Mouse (Mus musculus): ENCODE results near the gene Hes2. TPM values are rescaled to one million over a fixed set of nuclear protein-coding genes. Genes with fewer than 3 reads are reported as not detected.

Hes2 gene
- polyA plus RNA-seq, 1 experiment from 2014 or later = 2.4 TPM

GRCm38 (mm10) chr4:152199617-152200016 is 41.0 kb downstream of the Hes2 start:
- ATAC-seq (ENCODE audit: low FRiP score) = no peak

GRCm38 (mm10) chr4:152201492-152201891 is 42.8 kb downstream of the Hes2 start:
- 76% methylated on average over 6 of the region's 6 CpGs for WGBS
- Histone ChIP-seq H3K27me3 (no peaks in the 10 kb centered on the region), H3K9ac (no peak overlapping the region), H3K4me1 (peaks cover 12% of the 10 kb centered on the region), H3K36me3 (no peaks in the 10 kb centered on the region), H3K4me2 (replicated peaks) (no peak overlapping the region), H3K27ac (no peak overlapping the region), H3K9me3 (replicated peaks) (no peaks in the 10 kb centered on the region), H3K4me3 (no peak overlapping the region)
- ATAC-seq (ENCODE audit: low FRiP score) = no peak

More at GRCm38 (mm10) chr4:152199617-152200016, 41.0 kb downstream of the Hes2 start:
- Histone ChIP-seq H3K9me3 (replicated peaks) (no peaks in the 10 kb centered on the region), H3K4me3 (no peak overlapping the region), H3K27ac (no peak overlapping the region), H3K36me3 (no peaks in the 10 kb centered on the region), H3K27me3 (no peaks in the 10 kb centered on the region), H3K9ac (no peak overlapping the region), H3K4me2 (replicated peaks) (no peak overlapping the region), H3K4me1 (peaks cover 7% of the 10 kb centered on the region)
- WGBS = 71% methylated on average over 1 of the region's 1 CpGs

GRCm38 (mm10) chr4:152202418-152202817 is 43.8 kb downstream of the Hes2 start:
- ATAC-seq (ENCODE audit: low FRiP score) = no peak
- no peaks in the 10 kb centered on the region for H3K27me3 ChIP-seq
- no peak overlapping the region for H3K9ac ChIP-seq
- no peak overlapping the region for H3K27ac ChIP-seq
- peaks cover 15% of the 10 kb centered on the region for H3K4me1 ChIP-seq
- H3K36me3 ChIP-seq = no peaks in the 10 kb centered on the region
- no peaks in the 10 kb centered on the region for H3K9me3 ChIP-seq (replicated peaks)
- no peak overlapping the region for H3K4me3 ChIP-seq
- H3K4me2 ChIP-seq (replicated peaks) = no peak overlapping the region
- WGBS = 67% methylated on average over 1 of the region's 1 CpGs

GRCm38 (mm10) chr4:152202905-152203304 is 44.2 kb downstream of the Hes2 start:
- no peak for ATAC-seq (ENCODE audit: low FRiP score)
- Histone ChIP-seq H3K27ac (no peak overlapping the region), H3K27me3 (no peaks in the 10 kb centered on the region), H3K4me3 (no peak overlapping the region), H3K9me3 (replicated peaks) (no peaks in the 10 kb centered on the region), H3K36me3 (no peaks in the 10 kb centered on the region), H3K9ac (no peak overlapping the region), H3K4me1 (peaks cover 15% of the 10 kb centered on the region), H3K4me2 (replicated peaks) (no peak overlapping the region)
- WGBS = 87% methylated on average over 3 of the region's 3 CpGs

GRCm38 (mm10) chr4:152204663-152205062 is 46.0 kb downstream of the Hes2 start:
- no peak overlapping the region for H3K27ac ChIP-seq
- H3K9ac ChIP-seq = no peak overlapping the region
- no peak for ATAC-seq (ENCODE audit: low FRiP score)
- H3K4me2 ChIP-seq (replicated peaks) = no peak overlapping the region
- 87% methylated on average over 6 of the region's 6 CpGs for WGBS
- peaks cover 15% of the 10 kb centered on the region for H3K4me1 ChIP-seq
- no peaks in the 10 kb centered on the region for H3K36me3 ChIP-seq
- H3K27me3 ChIP-seq = no peaks in the 10 kb centered on the region
- no peak overlapping the region for H3K4me3 ChIP-seq
- no peaks in the 10 kb centered on the region for H3K9me3 ChIP-seq (replicated peaks)

GRCm38 (mm10) chr4:152206199-152206598 is 47.5 kb downstream of the Hes2 start:
- WGBS = 51% methylated on average over 6 of the region's 6 CpGs
- Histone ChIP-seq H3K27ac (no peak overlapping the region), H3K4me3 (no peak overlapping the region), H3K9me3 (replicated peaks) (no peaks in the 10 kb centered on the region), H3K9ac (no peak overlapping the region), H3K27me3 (no peaks in the 10 kb centered on the region), H3K4me2 (replicated peaks) (no peak overlapping the region), H3K36me3 (no peaks in the 10 kb centered on the region), H3K4me1 (peaks cover 15% of the 10 kb centered on the region)
- no peak for ATAC-seq (ENCODE audit: low FRiP score)

GRCm38 (mm10) chr4:152209623-152210022 is 51.0 kb downstream of the Hes2 start:
- ATAC-seq (ENCODE audit: low FRiP score) = no peak
- Histone ChIP-seq H3K4me3 (no peak overlapping the region), H3K27ac (no peak overlapping the region), H3K9ac (no peak overlapping the region), H3K4me1 (0 out of 2 replicates have a peak, but pooled peaks cover 9% of the 10 kb centered on the region), H3K9me3 (replicated peaks) (no peaks in the 10 kb centered on the region), H3K4me2 (replicated peaks) (no peak overlapping the region), H3K36me3 (no peaks in the 10 kb centered on the region), H3K27me3 (peaks cover 14% of the 10 kb centered on the region)
- WGBS = 58% methylated on average over 4 of the region's 4 CpGs

Other genes starting within 250 kb of the Hes2 start
- 82.8 and 83.2 TPM in 2 replicates for gene Dnajc11, start 225.2 kb upstream of the Hes2 start, polyA plus RNA-seq (2016; fragmentation: Nextera tagmentation; extraction: Ambion mirVana)
- gene Thap3, start 169.9 kb upstream of the Hes2 start, polyA plus RNA-seq (2016; fragmentation: Nextera tagmentation; extraction: Ambion mirVana) = 31.7 and 37.0 TPM in 2 replicates
- 29.2 and 29.7 TPM in 2 replicates for gene Phf13, start 162.6 kb upstream of the Hes2 start, polyA plus RNA-seq (2016; fragmentation: Nextera tagmentation; extraction: Ambion mirVana)
- 8.0 and 8.2 TPM in 2 replicates for gene Klhl21, start 150.1 kb upstream of the Hes2 start, polyA plus RNA-seq (2016; fragmentation: Nextera tagmentation; extraction: Ambion mirVana)
- 20.4 and 25.2 TPM in 2 replicates for gene Zbtb48, start 131.2 kb upstream of the Hes2 start, polyA plus RNA-seq (2016; fragmentation: Nextera tagmentation; extraction: Ambion mirVana)
- gene Tas1r1, start 120.3 kb upstream of the Hes2 start, polyA plus RNA-seq (2016; fragmentation: Nextera tagmentation; extraction: Ambion mirVana) = 1.0 and 1.2 TPM in 2 replicates
- gene Nol9, start 119.5 kb upstream of the Hes2 start, polyA plus RNA-seq (2016; fragmentation: Nextera tagmentation; extraction: Ambion mirVana) = 32.6 and 33.9 TPM in 2 replicates
- 11.7 and 12.0 TPM in 2 replicates for gene Plekhg5, start 86.4 kb upstream of the Hes2 start, polyA plus RNA-seq (2016; fragmentation: Nextera tagmentation; extraction: Ambion mirVana)
- gene Tnfrsf25, start 42.9 kb upstream of the Hes2 start, polyA plus RNA-seq (2016; fragmentation: Nextera tagmentation; extraction: Ambion mirVana) = 0.59 and 0.74 TPM in 2 replicates
- 0.82 and 2.3 TPM in 2 replicates for gene Espn, start 6.5 kb upstream of the Hes2 start, polyA plus RNA-seq (2016; fragmentation: Nextera tagmentation; extraction: Ambion mirVana)
- 128 and 132 TPM in 2 replicates for gene Acot7, start 19.3 kb downstream of the Hes2 start, polyA plus RNA-seq (2016; fragmentation: Nextera tagmentation; extraction: Ambion mirVana)
- gene Gpr153, start 115.4 kb downstream of the Hes2 start, polyA plus RNA-seq (2016; fragmentation: Nextera tagmentation; extraction: Ambion mirVana) = 13.1 and 16.2 TPM in 2 replicates
- 1.2 and 2.1 TPM in 2 replicates for gene Hes3, start 132.8 kb downstream of the Hes2 start, polyA plus RNA-seq (2016; fragmentation: Nextera tagmentation; extraction: Ambion mirVana)
- gene Icmt, start 138.4 kb downstream of the Hes2 start, polyA plus RNA-seq (2016; fragmentation: Nextera tagmentation; extraction: Ambion mirVana) = 25.3 and 25.6 TPM in 2 replicates
- gene Rnf207, start 160.1 kb downstream of the Hes2 start, polyA plus RNA-seq (2016; fragmentation: Nextera tagmentation; extraction: Ambion mirVana) = 2.5 and 3.8 TPM in 2 replicates
- 257 and 282 TPM in 2 replicates for gene Rpl22, start 166.9 kb downstream of the Hes2 start, polyA plus RNA-seq (2016; fragmentation: Nextera tagmentation; extraction: Ambion mirVana)
- 4.1 and 4.8 TPM in 2 replicates for gene Chd5, start 179.8 kb downstream of the Hes2 start, polyA plus RNA-seq (2016; fragmentation: Nextera tagmentation; extraction: Ambion mirVana)

Measured in hindbrain, embryonic 12.5 days (tissue).